Mouse (Mus musculus): Measurements from ENCODE around the gene Olfr1315-ps1. TPM values are rescaled to one million over a fixed set of nuclear protein-coding genes. Genes with fewer than 3 reads are reported as not detected.

Olfr1315-ps1 gene
- not detected in 2 replicates for total RNA-seq (2015; ENCODE audit: low replicate concordance)
- total RNA-seq (2017; ENCODE audit: low replicate concordance), result not detected in 2 replicates

DNA sequence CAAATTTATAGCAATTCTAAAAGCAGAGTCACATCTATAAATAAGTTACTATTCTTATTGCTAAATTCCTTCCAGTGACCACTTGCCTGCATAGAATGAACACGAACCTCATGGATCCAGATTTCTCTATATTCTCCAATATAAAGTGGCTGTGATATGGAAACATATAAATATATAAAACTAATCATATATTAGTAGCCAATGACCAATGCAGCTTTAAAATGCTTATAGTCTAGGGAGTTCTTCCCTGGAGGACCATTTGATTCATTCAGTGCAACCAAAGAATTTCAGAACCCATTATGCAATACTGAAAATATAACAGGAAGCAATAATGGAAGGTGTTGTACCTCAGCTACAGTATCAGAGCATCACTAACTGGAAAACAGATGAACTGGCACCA lies at the start of gene Olfr1315-ps1:
Gene Olfr1315-ps1, minus strand, starts transcription at position 101 of the 400 bp plus-strand sequence.
- ATAC-seq (replicated peaks; ENCODE audit: low FRiP score, poor library complexity, severe bottlenecking), result no peak

DNA sequence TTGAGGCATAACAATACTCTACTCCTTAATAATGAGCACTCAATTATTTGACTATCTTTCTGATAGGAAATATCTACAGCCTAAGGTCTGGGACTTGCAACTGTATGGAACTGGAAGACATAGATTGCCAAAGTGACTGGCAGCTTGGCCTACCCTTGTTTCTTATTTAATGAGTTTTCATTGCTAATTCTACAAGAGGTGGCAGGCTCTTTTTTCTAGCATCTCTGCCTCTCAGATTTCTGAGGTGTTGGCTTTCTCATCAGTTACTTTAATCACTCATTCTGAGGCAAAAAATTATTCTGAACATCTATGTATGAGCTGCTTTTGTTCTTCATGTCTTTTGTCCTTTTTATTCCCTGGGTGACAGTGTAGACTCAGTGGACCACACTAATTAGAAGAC lies 38.7 kb upstream of the Olfr1315-ps1 start, which contains the start of gene Olfr1318:
Gene Olfr1318, plus strand, starts transcription at position 301 of the 400 bp plus-strand sequence.
- no peak for ATAC-seq (replicated peaks; ENCODE audit: low FRiP score, poor library complexity, severe bottlenecking)

DNA sequence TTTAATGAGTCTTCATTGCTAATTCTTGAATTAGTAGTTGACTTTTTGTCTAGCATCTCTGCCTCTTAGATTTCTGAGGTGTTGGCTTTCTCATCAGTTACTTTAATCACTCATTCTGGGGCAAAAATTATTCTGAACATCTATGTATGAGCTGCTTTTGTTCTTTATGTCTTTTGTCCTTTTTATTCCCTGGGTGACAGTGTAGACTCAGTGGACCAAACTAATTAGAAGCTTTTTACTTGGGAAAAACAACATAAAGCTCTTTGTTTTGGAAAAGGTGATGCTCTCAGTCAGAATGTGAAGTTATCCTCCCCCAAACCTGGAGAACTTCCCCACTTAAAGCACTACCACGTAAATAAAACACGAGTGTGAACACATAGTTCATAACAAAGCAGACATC lies 24.8 kb upstream of the Olfr1315-ps1 start, which contains the start of gene Olfr1317:
Gene Olfr1317, plus strand, starts transcription at position 301 of the 400 bp plus-strand sequence.
- ATAC-seq (replicated peaks; ENCODE audit: low FRiP score, poor library complexity, severe bottlenecking), result no peak

DNA sequence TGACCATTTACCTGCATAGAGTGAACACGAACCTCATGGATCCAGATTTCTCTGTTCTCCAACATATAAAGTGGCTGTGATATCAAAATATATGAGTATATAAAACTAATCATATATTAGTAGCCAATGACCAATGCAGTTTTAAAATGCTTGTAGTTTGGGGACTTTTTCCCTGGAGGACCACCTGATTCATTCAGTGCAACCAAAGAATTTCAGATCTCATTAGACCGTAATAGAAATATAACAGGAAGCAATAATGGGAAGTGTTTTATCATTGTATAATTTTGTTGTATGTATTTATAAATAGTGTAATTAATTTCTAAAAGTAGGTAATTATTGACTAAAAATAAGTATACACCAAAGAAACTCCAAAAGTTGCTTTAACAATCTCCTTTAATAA lies 19.6 kb upstream of the Olfr1315-ps1 start, which contains the start of gene Olfr1316:
Gene Olfr1316, minus strand, starts transcription at position 101 of the 400 bp plus-strand sequence.
- ATAC-seq (replicated peaks; ENCODE audit: low FRiP score, poor library complexity, severe bottlenecking), result no peak

- ATAC-seq (replicated peaks; ENCODE audit: low FRiP score, poor library complexity, severe bottlenecking), result no peak
Observed at GRCm38 (mm10) chr2:112096681-112097080, 18.6 kb downstream of the Olfr1315-ps1 start, which contains the start of gene Olfr1314. Olfr1314 (minus strand) TSS chr2:112096781.

- ATAC-seq (replicated peaks; ENCODE audit: low FRiP score, poor library complexity, severe bottlenecking), result no peak
Observed at GRCm38 (mm10) chr2:112077743-112078142, 37.5 kb downstream of the Olfr1315-ps1 start, which contains the start of gene Olfr1313. Olfr1313 (minus strand) TSS chr2:112077843.

Other genes with a start within 250 kb of the Olfr1315-ps1 start
- gene Olfr1305, start 238.3 kb downstream of the Olfr1315-ps1 start, total RNA-seq (2015; ENCODE audit: low replicate concordance), result not detected in 2 replicates
- not detected in 2 replicates for gene Olfr1305, start 238.3 kb downstream of the Olfr1315-ps1 start, total RNA-seq (2017; ENCODE audit: low replicate concordance)
- not detected in 2 replicates for gene Olfr1306, start 199.2 kb downstream of the Olfr1315-ps1 start, total RNA-seq (2015; ENCODE audit: low replicate concordance)
- gene Olfr1306, start 199.2 kb downstream of the Olfr1315-ps1 start, total RNA-seq (2017; ENCODE audit: low replicate concordance), result not detected in 2 replicates
- gene Olfr1307, start 166.0 kb downstream of the Olfr1315-ps1 start, total RNA-seq (2015; ENCODE audit: low replicate concordance), result under 0.01 TPM in 1 of 2 replicates, not detected in the other
- under 0.01 TPM in 1 of 2 replicates, not detected in the other for gene Olfr1307, start 166.0 kb downstream of the Olfr1315-ps1 start, total RNA-seq (2017; ENCODE audit: low replicate concordance)
- not detected in 2 replicates for gene Olfr1308, start 150.5 kb downstream of the Olfr1315-ps1 start, total RNA-seq (2015; ENCODE audit: low replicate concordance)
- not detected in 2 replicates for gene Olfr1308, start 150.5 kb downstream of the Olfr1315-ps1 start, total RNA-seq (2017; ENCODE audit: low replicate concordance)
- gene Olfr1309, start 125.2 kb downstream of the Olfr1315-ps1 start, total RNA-seq (2015; ENCODE audit: low replicate concordance), result not detected in 2 replicates
- not detected in 2 replicates for gene Olfr1309, start 125.2 kb downstream of the Olfr1315-ps1 start, total RNA-seq (2017; ENCODE audit: low replicate concordance)
- gene Olfr1310, start 102.7 kb downstream of the Olfr1315-ps1 start, total RNA-seq (2015; ENCODE audit: low replicate concordance), result not detected in 2 replicates
- not detected in 2 replicates for gene Olfr1310, start 102.7 kb downstream of the Olfr1315-ps1 start, total RNA-seq (2017; ENCODE audit: low replicate concordance)
- gene Olfr1311, start 91.0 kb downstream of the Olfr1315-ps1 start, total RNA-seq (2015; ENCODE audit: low replicate concordance), result not detected in 2 replicates
- gene Olfr1311, start 91.0 kb downstream of the Olfr1315-ps1 start, total RNA-seq (2017; ENCODE audit: low replicate concordance), result not detected in 2 replicates
- not detected in 2 replicates for gene Olfr1312, start 65.2 kb downstream of the Olfr1315-ps1 start, total RNA-seq (2015; ENCODE audit: low replicate concordance)
- not detected in 2 replicates for gene Olfr1312, start 65.2 kb downstream of the Olfr1315-ps1 start, total RNA-seq (2017; ENCODE audit: low replicate concordance)
- gene Olfr1313, start 37.6 kb downstream of the Olfr1315-ps1 start, total RNA-seq (2015; ENCODE audit: low replicate concordance), result not detected in 2 replicates
- not detected in 2 replicates for gene Olfr1313, start 37.6 kb downstream of the Olfr1315-ps1 start, total RNA-seq (2017; ENCODE audit: low replicate concordance)
- not detected in 2 replicates for gene Olfr1314, start 18.7 kb downstream of the Olfr1315-ps1 start, total RNA-seq (2015; ENCODE audit: low replicate concordance)
- not detected in 2 replicates for gene Olfr1314, start 18.7 kb downstream of the Olfr1315-ps1 start, total RNA-seq (2017; ENCODE audit: low replicate concordance)
- not detected in 2 replicates for gene Olfr1316, start 19.5 kb upstream of the Olfr1315-ps1 start, total RNA-seq (2015; ENCODE audit: low replicate concordance)
- gene Olfr1316, start 19.5 kb upstream of the Olfr1315-ps1 start, total RNA-seq (2017; ENCODE audit: low replicate concordance), result not detected in 2 replicates
- gene Olfr1317, start 24.9 kb upstream of the Olfr1315-ps1 start, total RNA-seq (2015; ENCODE audit: low replicate concordance), result not detected in 2 replicates
- gene Olfr1317, start 24.9 kb upstream of the Olfr1315-ps1 start, total RNA-seq (2017; ENCODE audit: low replicate concordance), result not detected in 2 replicates
- not detected in 2 replicates for gene Olfr1318, start 38.8 kb upstream of the Olfr1315-ps1 start, total RNA-seq (2015; ENCODE audit: low replicate concordance)
- not detected in 2 replicates for gene Olfr1318, start 38.8 kb upstream of the Olfr1315-ps1 start, total RNA-seq (2017; ENCODE audit: low replicate concordance)
- gene Lpcat4, start 124.0 kb upstream of the Olfr1315-ps1 start, total RNA-seq (2015; ENCODE audit: low replicate concordance), result 2.5 and 5.0 TPM in 2 replicates
- 0.39 TPM in 1 of 2 replicates, not detected in the other for gene Lpcat4, start 124.0 kb upstream of the Olfr1315-ps1 start, total RNA-seq (2017; ENCODE audit: low replicate concordance)
- not detected in 2 replicates for gene Nutm1, start 143.9 kb upstream of the Olfr1315-ps1 start, total RNA-seq (2015; ENCODE audit: low replicate concordance)
- gene Nutm1, start 143.9 kb upstream of the Olfr1315-ps1 start, total RNA-seq (2017; ENCODE audit: low replicate concordance), result not detected in 2 replicates
- 23.5 and 32.4 TPM in 2 replicates for gene Nop10, start 146.5 kb upstream of the Olfr1315-ps1 start, total RNA-seq (2015; ENCODE audit: low replicate concordance)
- gene Nop10, start 146.5 kb upstream of the Olfr1315-ps1 start, total RNA-seq (2017; ENCODE audit: low replicate concordance), result 12.3 and 16.3 TPM in 2 replicates
- gene Slc12a6, start 150.4 kb upstream of the Olfr1315-ps1 start, total RNA-seq (2015; ENCODE audit: low replicate concordance), result 52.8 and 57.7 TPM in 2 replicates
- gene Slc12a6, start 150.4 kb upstream of the Olfr1315-ps1 start, total RNA-seq (2017; ENCODE audit: low replicate concordance), result 42.4 and 70.9 TPM in 2 replicates
- gene Gm21985, start 150.9 kb upstream of the Olfr1315-ps1 start, total RNA-seq (2015; ENCODE audit: low replicate concordance), result 1.4 TPM in 1 of 2 replicates, not detected in the other
- 1.3 and 9.0 TPM in 2 replicates for gene Gm21985, start 150.9 kb upstream of the Olfr1315-ps1 start, total RNA-seq (2017; ENCODE audit: low replicate concordance)